Mouse (Mus musculus): ENCODE data around the gene Plppr1. TPM values are rescaled to one million over a fixed set of nuclear protein-coding genes. Genes with fewer than 3 reads are reported as not detected.
"Not testable (repeated sequence)": the region's sequence is repeated elsewhere in the genome, so short reads cannot be mapped to it uniquely, and the experiment has no call there.

The Plppr1 gene
- polyA plus RNA-seq, 1 experiment from 2014 or later = 1.1 TPM

- no peaks in the 10 kb centered on the region for H3K36me3 ChIP-seq (ENCODE audit: control insufficient read depth, insufficient read depth, low read length)
- H3K4me3 ChIP-seq (ENCODE audit: low read length) = no peak overlapping the region
- no peak overlapping the region for H3K4me2 ChIP-seq (ENCODE audit: low read depth, low read length)
- H3K9ac ChIP-seq (ENCODE audit: low read depth, low read length) = no peak overlapping the region
- H3K9me3 ChIP-seq (ENCODE audit: control insufficient read depth, low read length) = no peaks in the 10 kb centered on the region
- 55% methylated on average over 4 of the region's 4 CpGs for WGBS
- ATAC-seq = no peak
- H3K27ac ChIP-seq (ENCODE audit: low read length) = no peak overlapping the region
- H3K4me1 ChIP-seq (ENCODE audit: control insufficient read depth, insufficient read depth, low read length) = no peaks in the 10 kb centered on the region
- H3K27me3 ChIP-seq (replicated peaks; ENCODE audit: control insufficient read depth, insufficient read depth, low read length) = no peaks in the 10 kb centered on the region
Measured at GRCm38 (mm10) chr4:49286197-49286492, 227.1 kb downstream of the Plppr1 start.

- Histone ChIP-seq H3K36me3 (ENCODE audit: control insufficient read depth, insufficient read depth, low read length) (no peaks in the 10 kb centered on the region), H3K27ac (ENCODE audit: low read length) (no peak overlapping the region), H3K4me2 (ENCODE audit: low read depth, low read length) (no peak overlapping the region), H3K4me1 (ENCODE audit: control insufficient read depth, insufficient read depth, low read length) (no peaks in the 10 kb centered on the region), H3K4me3 (ENCODE audit: low read length) (no peak overlapping the region), H3K9ac (ENCODE audit: low read depth, low read length) (no peak overlapping the region), H3K9me3 (ENCODE audit: control insufficient read depth, low read length) (no peaks in the 10 kb centered on the region), H3K27me3 (replicated peaks; ENCODE audit: control insufficient read depth, insufficient read depth, low read length) (no peaks in the 10 kb centered on the region)
- no peak for ATAC-seq
- WGBS = 52% methylated on average over 1 of the region's 1 CpGs
Measured at GRCm38 (mm10) chr4:49296434-49296833, 237.4 kb downstream of the Plppr1 start.

GRCm38 (mm10) chr4:49299576-49299975 lies 240.5 kb downstream of the Plppr1 start:
- no peak for ATAC-seq
- no peak overlapping the region for H3K4me3 ChIP-seq (ENCODE audit: low read length)
- WGBS = 51% methylated on average over 1 of the region's 1 CpGs
- H3K27me3 ChIP-seq (replicated peaks; ENCODE audit: control insufficient read depth, insufficient read depth, low read length) = no peaks in the 10 kb centered on the region
- no peaks in the 10 kb centered on the region for H3K4me1 ChIP-seq (ENCODE audit: control insufficient read depth, insufficient read depth, low read length)
- H3K9me3 ChIP-seq (ENCODE audit: control insufficient read depth, low read length) = no peaks in the 10 kb centered on the region
- H3K27ac ChIP-seq (ENCODE audit: low read length) = no peak overlapping the region
- no peak overlapping the region for H3K4me2 ChIP-seq (ENCODE audit: low read depth, low read length)
- no peak overlapping the region for H3K9ac ChIP-seq (ENCODE audit: low read depth, low read length)
- no peaks in the 10 kb centered on the region for H3K36me3 ChIP-seq (ENCODE audit: control insufficient read depth, insufficient read depth, low read length)

- 57% methylated on average over 6 of the region's 6 CpGs for WGBS
Measured at GRCm38 (mm10) chr4:49321903-49322635, 263.0 kb downstream of the Plppr1 start.

GRCm38 (mm10) chr4:49337949-49338348 lies 278.9 kb downstream of the Plppr1 start:
- not testable (repeated sequence) for H3K36me3 ChIP-seq (ENCODE audit: control insufficient read depth, insufficient read depth, low read length); ATAC-seq; H3K4me3 ChIP-seq (ENCODE audit: low read length); H3K9me3 ChIP-seq (ENCODE audit: control insufficient read depth, low read length); H3K27me3 ChIP-seq (replicated peaks; ENCODE audit: control insufficient read depth, insufficient read depth, low read length); H3K9ac ChIP-seq (ENCODE audit: low read depth, low read length); H3K27ac ChIP-seq (ENCODE audit: low read length); H3K4me1 ChIP-seq (ENCODE audit: control insufficient read depth, insufficient read depth, low read length); H3K4me2 ChIP-seq (ENCODE audit: low read depth, low read length)
- WGBS = 82% methylated on average over 3 of the region's 4 CpGs

More at GRCm38 (mm10) chr4:49321903-49322635, 263.0 kb downstream of the Plppr1 start:
- Histone ChIP-seq H3K4me3 (ENCODE audit: low read length) (no peak overlapping the region), H3K27ac (ENCODE audit: low read length) (no peak overlapping the region), H3K36me3 (ENCODE audit: control insufficient read depth, insufficient read depth, low read length) (no peaks in the 10 kb centered on the region), H3K9me3 (ENCODE audit: control insufficient read depth, low read length) (no peaks in the 10 kb centered on the region), H3K4me1 (ENCODE audit: control insufficient read depth, insufficient read depth, low read length) (no peaks in the 10 kb centered on the region), H3K4me2 (ENCODE audit: low read depth, low read length) (no peak overlapping the region), H3K27me3 (replicated peaks; ENCODE audit: control insufficient read depth, insufficient read depth, low read length) (no peaks in the 10 kb centered on the region), H3K9ac (ENCODE audit: low read depth, low read length) (no peak overlapping the region)
- ATAC-seq = no peak

GRCm38 (mm10) chr4:49340091-49340490 lies 281.0 kb downstream of the Plppr1 start:
- not testable (repeated sequence) for ATAC-seq; H3K9ac ChIP-seq (ENCODE audit: low read depth, low read length); H3K36me3 ChIP-seq (ENCODE audit: control insufficient read depth, insufficient read depth, low read length); H3K4me2 ChIP-seq (ENCODE audit: low read depth, low read length); H3K27me3 ChIP-seq (replicated peaks; ENCODE audit: control insufficient read depth, insufficient read depth, low read length); H3K9me3 ChIP-seq (ENCODE audit: control insufficient read depth, low read length); H3K4me1 ChIP-seq (ENCODE audit: control insufficient read depth, insufficient read depth, low read length); H3K27ac ChIP-seq (ENCODE audit: low read length); H3K4me3 ChIP-seq (ENCODE audit: low read length)
- 72% methylated on average over 3 of the region's 3 CpGs for WGBS

GRCm38 (mm10) chr4:49348001-49348400 lies 288.9 kb downstream of the Plppr1 start:
- not testable (repeated sequence) for H3K27me3 ChIP-seq (replicated peaks; ENCODE audit: control insufficient read depth, insufficient read depth, low read length); H3K27ac ChIP-seq (ENCODE audit: low read length); H3K36me3 ChIP-seq (ENCODE audit: control insufficient read depth, insufficient read depth, low read length); ATAC-seq; H3K9me3 ChIP-seq (ENCODE audit: control insufficient read depth, low read length); H3K4me3 ChIP-seq (ENCODE audit: low read length); H3K4me2 ChIP-seq (ENCODE audit: low read depth, low read length); H3K4me1 ChIP-seq (ENCODE audit: control insufficient read depth, insufficient read depth, low read length); H3K9ac ChIP-seq (ENCODE audit: low read depth, low read length)
- WGBS = 52% methylated on average over 1 of the region's 1 CpGs

GRCm38 (mm10) chr4:49348677-49349076 lies 289.6 kb downstream of the Plppr1 start:
- Histone ChIP-seq H3K36me3 (ENCODE audit: control insufficient read depth, insufficient read depth, low read length) (no peaks in the 10 kb centered on the region), H3K9me3 (ENCODE audit: control insufficient read depth, low read length) (no peaks in the 10 kb centered on the region), H3K27me3 (replicated peaks; ENCODE audit: control insufficient read depth, insufficient read depth, low read length) (no peaks in the 10 kb centered on the region), H3K27ac (ENCODE audit: low read length) (no peak overlapping the region), H3K4me1 (ENCODE audit: control insufficient read depth, insufficient read depth, low read length) (no peaks in the 10 kb centered on the region), H3K9ac (ENCODE audit: low read depth, low read length) (no peak overlapping the region), H3K4me2 (ENCODE audit: low read depth, low read length) (no peak overlapping the region), H3K4me3 (ENCODE audit: low read length) (no peak overlapping the region)
- WGBS = 68% methylated on average over 2 of the region's 2 CpGs
- ATAC-seq = no peak

GRCm38 (mm10) chr4:49350470-49350869 lies 291.4 kb downstream of the Plppr1 start:
- no peaks in the 10 kb centered on the region for H3K27me3 ChIP-seq (replicated peaks; ENCODE audit: control insufficient read depth, insufficient read depth, low read length)
- H3K9ac ChIP-seq (ENCODE audit: low read depth, low read length) = no peak overlapping the region
- H3K4me3 ChIP-seq (ENCODE audit: low read length) = no peak overlapping the region
- no peak overlapping the region for H3K4me2 ChIP-seq (ENCODE audit: low read depth, low read length)
- no peak for ATAC-seq
- no peaks in the 10 kb centered on the region for H3K4me1 ChIP-seq (ENCODE audit: control insufficient read depth, insufficient read depth, low read length)
- H3K36me3 ChIP-seq (ENCODE audit: control insufficient read depth, insufficient read depth, low read length) = no peaks in the 10 kb centered on the region
- no peak overlapping the region for H3K27ac ChIP-seq (ENCODE audit: low read length)
- H3K9me3 ChIP-seq (ENCODE audit: control insufficient read depth, low read length) = no peaks in the 10 kb centered on the region
- WGBS = 82% methylated on average over 4 of the region's 4 CpGs

- no peak overlapping the region for H3K27ac ChIP-seq (ENCODE audit: low read length)
- no peak overlapping the region for H3K4me2 ChIP-seq (ENCODE audit: low read depth, low read length)
- no peaks in the 10 kb centered on the region for H3K4me1 ChIP-seq (ENCODE audit: control insufficient read depth, insufficient read depth, low read length)
- peak; percentile 64; the same call in 1 of the 2 replicates for ATAC-seq
- no peaks in the 10 kb centered on the region for H3K27me3 ChIP-seq (replicated peaks; ENCODE audit: control insufficient read depth, insufficient read depth, low read length)
- no peak overlapping the region for H3K9ac ChIP-seq (ENCODE audit: low read depth, low read length)
- no peaks in the 10 kb centered on the region for H3K36me3 ChIP-seq (ENCODE audit: control insufficient read depth, insufficient read depth, low read length)
- H3K9me3 ChIP-seq (ENCODE audit: control insufficient read depth, low read length) = no peaks in the 10 kb centered on the region; the same call in 1 of the 2 replicates
- 40% methylated on average over 2 of the region's 2 CpGs for WGBS
- H3K4me3 ChIP-seq (ENCODE audit: low read length) = no peak overlapping the region
Measured at GRCm38 (mm10) chr4:49357097-49357496, 298.0 kb downstream of the Plppr1 start.
